Comparison of ENCODE assay signal across 8 mouse cellular contexts in genomic region chr9:122294242-122294881, GRCm38 (mm10). TPM values are rescaled to one million over a fixed set of nuclear protein-coding genes. Genes with fewer than 3 reads are reported as not detected.
DNase-seq lines count a peak whose midpoint lies in the region; ATAC-seq and TF ChIP-seq lines count a peak whose summit lies in the region.

TSS of gene Ano10 (minus strand) at chr9:122294423.

- H3K36me3 ChIP-seq in G1E (replicated peaks), result no peaks in the 10 kb centered on the region
- no peaks in the 10 kb centered on the region for H3K36me3 ChIP-seq in forebrain, embryonic 16.5 days (ENCODE audit: control insufficient read depth, insufficient read depth)
- no peaks in the 10 kb centered on the region for H3K36me3 ChIP-seq in lung, embryonic 14.5 days (ENCODE audit: insufficient read depth)
- H3K36me3 ChIP-seq in thymus, adult 2 months (ENCODE audit: control insufficient read depth, insufficient read depth, low read length), result no peaks in the 10 kb centered on the region

- peak within 1 kb of the TSS; percentile 81 for H3K4me3 ChIP-seq in G1E (ENCODE audit: low read depth, low read length)
- H3K4me3 ChIP-seq in forebrain, embryonic 16.5 days (replicated peaks; ENCODE audit: low read length), result peak within 1 kb of the TSS; percentile 76
- H3K4me3 ChIP-seq in layer of hippocampus, adult 2 months, result peak within 1 kb of the TSS; percentile 95
- H3K4me3 ChIP-seq in lung, embryonic 14.5 days (ENCODE audit: low read depth, low read length), result peak within 1 kb of the TSS; percentile 76
- peak within 1 kb of the TSS; percentile 57 for H3K4me3 ChIP-seq in olfactory bulb, adult 2 months (ENCODE audit: insufficient read depth, low read depth, low read length)
- H3K4me3 ChIP-seq in thymus, adult 2 months (ENCODE audit: control insufficient read depth, insufficient read depth, low read length), result peak within 1 kb of the TSS; percentile 88

- peak; percentile 58; the same call in 1 of the 2 replicates for TF ChIP-seq POLR2A in olfactory bulb, adult 2 months (IDR thresholded peaks at IDR 0.05; ENCODE audit: insufficient read depth, low read depth, low read length)
- TF ChIP-seq POLR2A in thymus, adult 2 months (IDR thresholded peaks at IDR 0.05; ENCODE audit: control insufficient read depth, extremely low read depth, insufficient read depth, low read length, poor library complexity), result peak; percentile 60

- ATAC-seq in G1E (ENCODE audit: extremely low read depth, insufficient number of reproducible peaks, low FRiP score, poor library complexity, severe bottlenecking), result peak; percentile 96
- ATAC-seq in forebrain, embryonic 16.5 days, result peak; percentile 96
- ATAC-seq in lung, embryonic 14.5 days (ENCODE audit: insufficient read depth), result peak; percentile 96

- no peaks in the 10 kb centered on the region; the same call in 1 of the 2 replicates for H3K27me3 ChIP-seq in G1E (ENCODE audit: insufficient read depth, low read length)
- no peaks in the 10 kb centered on the region for H3K27me3 ChIP-seq in forebrain, embryonic 16.5 days (replicated peaks; ENCODE audit: control insufficient read depth, insufficient read depth, low read length)
- H3K27me3 ChIP-seq in lung, embryonic 14.5 days (ENCODE audit: insufficient read depth, low read length), result no peaks in the 10 kb centered on the region
- no peaks in the 10 kb centered on the region for H3K27me3 ChIP-seq in thymus, adult 2 months (ENCODE audit: control insufficient read depth, insufficient read depth, low read length)

- H3K9me3 ChIP-seq in G1E (replicated peaks), result no peaks in the 10 kb centered on the region
- no peaks in the 10 kb centered on the region for H3K9me3 ChIP-seq in forebrain, embryonic 16.5 days (ENCODE audit: control insufficient read depth, low read length)
- H3K9me3 ChIP-seq in lung, embryonic 14.5 days (ENCODE audit: low read depth, low read length), result no peaks in the 10 kb centered on the region

- peak within 1 kb of the TSS; percentile 82 for H3K27ac ChIP-seq in forebrain, embryonic 16.5 days (ENCODE audit: low read length)
- H3K27ac ChIP-seq in layer of hippocampus, adult 2 months, result peak within 1 kb of the TSS; percentile 64
- peak within 1 kb of the TSS; percentile 77; the same call in 1 of the 2 replicates for H3K27ac ChIP-seq in lung, embryonic 14.5 days (ENCODE audit: low read depth)
- H3K27ac ChIP-seq in olfactory bulb, adult 2 months (ENCODE audit: insufficient read depth, low read depth, low read length), result peak within 1 kb of the TSS; percentile 6; the same call in 1 of the 2 replicates
- H3K27ac ChIP-seq in thymus, adult 2 months (ENCODE audit: control insufficient read depth, insufficient read depth, low read length), result no peak within 1 kb of the TSS

- WGBS in forebrain, embryonic 16.5 days, result 1% methylated on average over 51 of the region's 51 CpGs
- 1% methylated on average over 51 of the region's 51 CpGs for WGBS in lung, embryonic 14.5 days
- WGBS in olfactory bulb, adult 2 months, result under 1% methylated on average over 51 of the region's 51 CpGs
- WGBS in thymus, adult 2 months, result under 1% methylated on average over 51 of the region's 51 CpGs

- peaks cover 36% of the 10 kb centered on the region for H3K4me1 ChIP-seq in G1E (ENCODE audit: insufficient read depth, low read depth, low read length)
- H3K4me1 ChIP-seq in forebrain, embryonic 16.5 days (replicated peaks; ENCODE audit: control insufficient read depth, insufficient read depth, low read length), result peaks cover 11% of the 10 kb centered on the region
- 0 out of 2 replicates have a peak, but pooled peaks cover 7% of the 10 kb centered on the region for H3K4me1 ChIP-seq in lung, embryonic 14.5 days (ENCODE audit: insufficient read depth)
- H3K4me1 ChIP-seq in olfactory bulb, adult 2 months (ENCODE audit: control insufficient read depth, insufficient read depth, low read length), result peaks cover 7% of the 10 kb centered on the region
- peaks cover 11% of the 10 kb centered on the region for H3K4me1 ChIP-seq in thymus, adult 2 months (replicated peaks; ENCODE audit: control insufficient read depth, insufficient read depth, low read length)

- TF ChIP-seq CTCF in G1E (IDR thresholded peaks at IDR 0.05; ENCODE audit: low read depth, low read length), result no peak
- peak; percentile 49 for TF ChIP-seq CTCF in layer of hippocampus, adult 2 months (conservative IDR thresholded peaks at IDR 0.05)
- peak; percentile 31 for TF ChIP-seq CTCF in lung, embryonic 14.5 days (IDR thresholded peaks at IDR 0.05; ENCODE audit: low read depth)
- TF ChIP-seq CTCF in olfactory bulb, adult 2 months (IDR thresholded peaks at IDR 0.05; ENCODE audit: insufficient read depth, low read depth, low read length), result no peak
- peak; percentile 21; the same call in 1 of the 2 replicates for TF ChIP-seq CTCF in thymus, adult 2 months (IDR thresholded peaks at IDR 0.05; ENCODE audit: borderline replicate concordance, control insufficient read depth, extremely low read depth, insufficient read depth, low read length, poor library complexity)

- H3K4me2 ChIP-seq in forebrain, embryonic 16.5 days (ENCODE audit: low read length), result peak within 1 kb of the TSS; percentile 69
- H3K4me2 ChIP-seq in lung, embryonic 14.5 days, result peak within 1 kb of the TSS; percentile 78

- intact Hi-C loops in heart, postnatal 36 days (cut with DNase I), result no loop called here

- H3K9ac ChIP-seq in forebrain, embryonic 16.5 days (replicated peaks; ENCODE audit: low read depth, low read length), result peak within 1 kb of the TSS; percentile 85
- peak within 1 kb of the TSS; percentile 83 for H3K9ac ChIP-seq in lung, embryonic 14.5 days

- peak; percentile 92 for DNase-seq in G1E (ENCODE audit: low spot score)
- peak; percentile 94 to 97 for DNase-seq in cerebellum, adult 18-20 months
- peak; percentile 92 to 96 for DNase-seq in heart, postnatal 36 days
- peak; percentile 93 to 96 for DNase-seq in layer of hippocampus, adult 2 months (ENCODE audit: low spot score in 2 of 2)
- peak; percentile 99 for DNase-seq in lung, embryonic 14.5 days
- peak; percentile 98 for DNase-seq in thymus, adult 2 months

RNA-seq across cellular contexts. Expression of gene Ano10, which starts in this region (rescaled TPM):
- total RNA-seq in G1E (2014; fragmentation: Nextera tagmentation) (17.3 and 26.8 TPM in 2 replicates), G1E (2017) (8.3 and 9.5 TPM in 2 replicates)
- 1.2 and 3.2 TPM in 2 replicates for polyA plus RNA-seq in G1E (2012)
- polyA plus RNA-seq in forebrain, embryonic 16.5 days (2015; fragmentation: Nextera tagmentation; extraction: Ambion mirVana), result 34.9 and 35.0 TPM in 2 replicates
- total RNA-seq in heart, postnatal 36 days (2021), result 100 to 1,000 TPM in 1 of 2 experiments, 10 to 100 TPM in 1; 85.6 to 154 TPM
- 10 to 100 TPM; 18.3 to 18.8 TPM for total RNA-seq in layer of hippocampus, adult 2 months (2021)
- 31.5 and 38.4 TPM in 2 replicates for polyA plus RNA-seq in lung, embryonic 14.5 days (2014; fragmentation: Nextera tagmentation; extraction: Ambion mirVana)
- polyA plus RNA-seq in olfactory bulb, adult 2 months (2012; ENCODE audit: insufficient read depth, insufficient read length, low replicate concordance, missing spikeins), result not detected in 2 replicates
- 30.9 and 41.3 TPM in 2 replicates for polyA plus RNA-seq in thymus, adult 2 months (2012; rRNA removed)

Comparison
In these comparisons a context has a peak if more than half of its experiments do, and no peak if none do; other contexts are left out.
1. CTCF ChIP-seq: peak in layer of hippocampus, adult 2 months (single experiment), lung, embryonic 14.5 days (single experiment) and thymus, adult 2 months (single experiment); none in G1E (single experiment) and olfactory bulb, adult 2 months (single experiment).
2. Peak in every context shown above with its lines, with median percentiles within 50 percentile points of each other: ATAC-seq, DNase-seq and H3K4me3 ChIP-seq.